Mouse (Mus musculus) limb, embryonic 12.5 days (tissue): ENCODE results near the gene F830045P16Rik. TPM values are rescaled to one million over a fixed set of nuclear protein-coding genes. Genes with fewer than 3 reads are reported as not detected.
A peak's percentile ranks its signal among the peaks of the same experiment; 100 is the strongest.

ENCODE experiments used
- ATAC-seq: fragments of 200-750 bp; cut with Nextera tagmentation; 2 replicates; pipeline ENCODE4 v1.8.0; 2017; ENCODE audit warnings: low read depth, moderate TSS enrichment; ENCODE audit not compliant: insufficient number of reproducible peaks, insufficient read depth, low FRiP score, low TSS enrichment
- H3K27ac ChIP-seq: fragments of 300-500 bp; sonication (generic); 2 replicates; pipeline ENCODE4 v1.5.1; 2016; ENCODE audit warnings: mild to moderate bottlenecking, moderate library complexity
- H3K27me3 ChIP-seq: fragments of 300-500 bp; sonication (generic); 2 replicates; pipeline ENCODE4 v1.6.1; 2016; ENCODE audit warnings: mild to moderate bottlenecking, moderate library complexity
- H3K36me3 ChIP-seq: fragments of 300-500 bp; sonication (generic); 2 replicates; pipeline ENCODE4 v1.6.1; 2016; ENCODE audit warnings: mild to moderate bottlenecking, moderate library complexity
- H3K4me1 ChIP-seq: fragments of 300-500 bp; sonication (generic); replicated peaks from 2 replicates; pipeline ENCODE4 v1.6.1; 2016
- H3K4me2 ChIP-seq: fragments of 300-500 bp; sonication (generic); 2 replicates; pipeline ENCODE4 v1.6.1; 2016; ENCODE audit warnings: mild to moderate bottlenecking, moderate library complexity
- H3K4me3 ChIP-seq: fragments of 300-500 bp; sonication (generic); replicated peaks from 2 replicates; pipeline ENCODE4 v1.5.1; 2016; ENCODE audit warnings: mild to moderate bottlenecking
- H3K9ac ChIP-seq: fragments of 300-500 bp; sonication (generic); replicated peaks from 2 replicates; pipeline ENCODE4 v1.6.1; 2016; ENCODE audit warnings: mild to moderate bottlenecking, moderate library complexity
- H3K9me3 ChIP-seq: fragments of 300-500 bp; sonication (generic); 2 replicates; pipeline ENCODE4 v1.6.1; 2016; ENCODE audit warnings: mild to moderate bottlenecking, moderate library complexity
- WGBS: fragments of 180-500 bp; shearing (Covaris S2); methylation state at CpG from one replicate; pipeline ENCODE4 v1.1.7; 2016; 5-methylcytosine and 5-hydroxymethylcytosine counted together
- polyA plus RNA-seq: library from polyadenylated mRNA; unstranded; fragments of >200 nt; fragmentation: Nextera tagmentation; extraction: Ambion mirVana; gene quantifications from 2 replicates; pipeline ENCODE4 v1.2.1, GENCODE M21; 2016

The F830045P16Rik gene
- polyA plus RNA-seq, 1 experiment from 2014 or later, result not detected

GRCm38 (mm10) chr2:129544448-129544847 lies 8.0 kb upstream of the F830045P16Rik start:
- Histone ChIP-seq H3K4me2 (no peak overlapping the region), H3K27me3 (peaks cover 62% of the 10 kb centered on the region), H3K9ac (no peak overlapping the region), H3K4me3 (no peak overlapping the region), H3K9me3 (no peaks in the 10 kb centered on the region), H3K27ac (no peak overlapping the region), H3K36me3 (no peaks in the 10 kb centered on the region), H3K4me1 (peaks cover 21% of the 10 kb centered on the region)
- WGBS, result 51% methylated on average over 4 of the region's 4 CpGs
- ATAC-seq, result no peak

GRCm38 (mm10) chr2:129540036-129540435 lies 3.6 kb upstream of the F830045P16Rik start:
- H3K9ac ChIP-seq, result no peak overlapping the region
- H3K9me3 ChIP-seq, result no peaks in the 10 kb centered on the region
- peak overlapping the region; percentile 19; the same call in 1 of the 2 replicates for H3K4me2 ChIP-seq
- H3K27ac ChIP-seq, result peak overlapping the region; percentile 41; the same call in 1 of the 2 replicates
- peaks cover 51% of the 10 kb centered on the region for H3K4me1 ChIP-seq
- no peak overlapping the region for H3K4me3 ChIP-seq
- H3K36me3 ChIP-seq, result no peaks in the 10 kb centered on the region
- peaks cover 69% of the 10 kb centered on the region for H3K27me3 ChIP-seq
- 40% methylated on average over 3 of the region's 3 CpGs for WGBS
- ATAC-seq, result peak; percentile 68; the same call in 1 of the 2 replicates

GRCm38 (mm10) chr2:129539175-129539574 lies 2.8 kb upstream of the F830045P16Rik start:
- Histone ChIP-seq H3K27me3 (peaks cover 63% of the 10 kb centered on the region), H3K4me1 (peaks cover 53% of the 10 kb centered on the region), H3K9ac (no peak overlapping the region), H3K4me2 (no peak overlapping the region), H3K36me3 (no peaks in the 10 kb centered on the region), H3K9me3 (no peaks in the 10 kb centered on the region), H3K27ac (no peak overlapping the region), H3K4me3 (no peak overlapping the region)
- ATAC-seq, result no peak
- 43% methylated on average over 4 of the region's 4 CpGs for WGBS

DNA sequence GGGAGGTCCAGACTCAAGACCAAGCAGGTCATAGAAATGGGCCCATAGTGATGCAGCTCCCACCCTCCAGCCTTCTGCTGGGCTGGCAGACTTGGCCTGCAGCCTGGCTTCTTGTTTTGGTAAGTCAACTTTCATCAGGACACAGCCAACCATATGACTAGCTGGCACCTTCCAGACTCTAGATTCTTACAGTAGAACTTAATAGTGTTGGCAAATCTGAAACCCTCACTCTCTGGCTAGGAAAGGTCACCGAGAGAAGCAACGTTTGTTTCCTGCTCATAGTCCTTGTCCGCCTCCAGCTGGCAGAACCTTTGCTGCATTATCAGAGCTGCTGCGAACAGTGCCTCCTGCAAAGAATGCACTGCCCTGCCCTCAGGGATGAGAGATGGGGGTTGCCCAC lies 1.5 kb upstream of the F830045P16Rik start:
- Histone ChIP-seq H3K27ac (no peak overlapping the region), H3K4me1 (peaks cover 53% of the 10 kb centered on the region), H3K9me3 (no peaks in the 10 kb centered on the region), H3K4me2 (no peak overlapping the region), H3K36me3 (no peaks in the 10 kb centered on the region), H3K27me3 (peaks cover 52% of the 10 kb centered on the region), H3K4me3 (no peak overlapping the region), H3K9ac (no peak overlapping the region)
- 85% methylated on average over 4 of the region's 4 CpGs for WGBS
- ATAC-seq, result no peak

DNA sequence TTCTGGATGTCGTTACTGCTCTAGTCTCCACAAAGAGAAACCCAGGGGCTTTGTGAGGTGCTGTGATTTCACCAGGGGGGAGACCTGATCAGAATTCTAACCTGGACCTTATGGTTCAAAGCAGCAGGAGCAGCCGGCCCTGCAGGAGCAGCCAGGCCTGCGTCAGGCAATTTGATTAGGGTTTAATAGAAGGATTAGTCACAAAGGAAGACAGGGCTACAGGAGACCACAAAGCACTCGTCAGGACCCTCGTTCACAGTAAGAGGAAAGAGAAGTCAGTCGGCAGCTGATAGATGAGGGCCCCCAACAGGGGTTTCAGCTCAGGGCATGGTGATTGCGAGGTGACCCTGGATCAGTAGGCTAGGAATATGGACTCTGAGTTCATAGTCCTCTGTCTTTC lies 958 bp upstream of the F830045P16Rik start:
- 18% methylated on average over 7 of the region's 7 CpGs for WGBS
- no peaks in the 10 kb centered on the region for H3K9me3 ChIP-seq
- no peak overlapping the region for H3K4me2 ChIP-seq
- peak overlapping the region; percentile 35; the same call in 1 of the 2 replicates for H3K27ac ChIP-seq
- ATAC-seq, result no peak
- no peaks in the 10 kb centered on the region for H3K36me3 ChIP-seq
- peaks cover 53% of the 10 kb centered on the region for H3K4me1 ChIP-seq
- H3K9ac ChIP-seq, result no peak overlapping the region
- no peak overlapping the region for H3K4me3 ChIP-seq
- H3K27me3 ChIP-seq, result peaks cover 47% of the 10 kb centered on the region

DNA sequence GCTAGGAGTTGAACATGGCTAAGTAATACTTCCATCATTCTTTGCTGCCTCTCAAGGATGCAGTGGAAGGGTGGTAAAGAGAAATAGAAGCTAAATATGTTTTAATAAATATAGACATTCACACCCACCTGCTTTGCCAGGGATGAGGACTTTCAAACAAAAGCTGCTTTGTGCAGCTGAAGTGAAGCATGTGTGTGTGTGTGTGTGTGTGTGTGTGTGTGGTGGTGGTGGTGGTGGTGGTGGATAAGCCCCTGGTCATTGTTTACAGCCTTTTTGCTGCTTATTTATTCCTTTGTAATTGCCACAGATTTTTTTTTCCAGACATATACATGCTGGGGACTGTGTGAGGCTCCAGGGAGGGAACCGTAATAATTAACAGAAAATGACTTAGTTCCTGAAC lies 524 bp upstream of the F830045P16Rik start:
- WGBS, result 36% methylated on average over 1 of the region's 1 CpGs
- Histone ChIP-seq H3K27me3 (peaks cover 42% of the 10 kb centered on the region), H3K9ac (no peak overlapping the region), H3K4me2 (no peak overlapping the region), H3K9me3 (no peaks in the 10 kb centered on the region), H3K36me3 (no peaks in the 10 kb centered on the region), H3K27ac (peak overlapping the region; percentile 35; the same call in 1 of the 2 replicates), H3K4me1 (peaks cover 53% of the 10 kb centered on the region), H3K4me3 (no peak overlapping the region)
- no peak for ATAC-seq

DNA sequence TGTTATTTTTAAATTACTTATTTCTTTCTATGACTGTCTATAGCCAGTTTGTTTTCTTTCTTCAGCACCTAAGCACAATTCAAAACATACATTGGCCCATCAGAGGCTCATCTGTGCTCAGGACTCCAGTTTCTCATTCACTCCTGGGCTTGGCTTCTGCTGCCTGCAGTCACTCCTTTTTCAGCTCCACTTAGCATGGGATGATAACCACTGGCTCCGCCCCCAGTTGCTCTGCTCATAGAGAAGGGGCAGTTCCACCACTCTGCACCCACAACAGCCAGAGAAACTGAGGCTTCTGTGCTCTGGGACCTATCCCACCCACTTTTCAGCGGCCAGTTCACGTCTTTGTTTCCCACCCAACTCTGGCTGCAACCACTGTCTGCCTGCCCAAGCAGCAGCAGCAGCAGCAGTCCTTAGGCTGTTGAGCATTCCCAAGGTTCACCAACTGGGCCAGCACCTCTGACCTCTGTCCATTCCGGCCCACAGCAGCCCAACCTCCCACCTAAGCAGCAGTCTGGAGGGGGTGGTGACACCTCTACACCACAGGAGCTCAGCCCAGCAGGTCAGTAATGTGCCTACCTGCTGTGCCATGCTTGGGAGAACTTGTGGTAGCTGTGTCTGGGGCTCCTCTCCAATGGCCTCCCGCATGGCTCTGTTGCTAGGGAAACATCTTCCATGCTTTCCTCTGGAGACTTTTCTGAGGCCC lies 1.4 kb downstream of the F830045P16Rik start:
- no peak overlapping the region for H3K4me3 ChIP-seq
- H3K9ac ChIP-seq, result no peak overlapping the region
- H3K27me3 ChIP-seq, result peaks cover 35% of the 10 kb centered on the region
- WGBS, result 51% methylated on average over 5 of the region's 5 CpGs
- no peak for ATAC-seq
- peaks cover 41% of the 10 kb centered on the region for H3K4me1 ChIP-seq
- H3K27ac ChIP-seq, result no peak overlapping the region
- no peak overlapping the region for H3K4me2 ChIP-seq
- no peaks in the 10 kb centered on the region for H3K9me3 ChIP-seq
- H3K36me3 ChIP-seq, result no peaks in the 10 kb centered on the region

- 79% methylated on average over 2 of the region's 2 CpGs for WGBS
- Histone ChIP-seq H3K4me2 (no peak overlapping the region), H3K4me3 (no peak overlapping the region), H3K9ac (no peak overlapping the region), H3K9me3 (no peaks in the 10 kb centered on the region), H3K36me3 (no peaks in the 10 kb centered on the region), H3K27me3 (peaks cover 28% of the 10 kb centered on the region), H3K4me1 (peaks cover 23% of the 10 kb centered on the region), H3K27ac (no peak overlapping the region)
- ATAC-seq, result no peak
These were observed 4.5 kb downstream of the F830045P16Rik start for GRCm38 (mm10) chr2:129531890-129532289.

- peaks cover 23% of the 10 kb centered on the region for H3K27me3 ChIP-seq
- no peak overlapping the region for H3K4me2 ChIP-seq
- no peak overlapping the region for H3K4me3 ChIP-seq
- H3K4me1 ChIP-seq, result peaks cover 17% of the 10 kb centered on the region
- H3K9me3 ChIP-seq, result no peaks in the 10 kb centered on the region
- no peaks in the 10 kb centered on the region for H3K36me3 ChIP-seq
- no peak for ATAC-seq
- H3K9ac ChIP-seq, result no peak overlapping the region
- no peak overlapping the region for H3K27ac ChIP-seq
These were observed 5.3 kb downstream of the F830045P16Rik start for GRCm38 (mm10) chr2:129531102-129531501.

- peaks cover 11% of the 10 kb centered on the region for H3K27me3 ChIP-seq
- H3K9me3 ChIP-seq, result no peaks in the 10 kb centered on the region
- ATAC-seq, result no peak
- H3K36me3 ChIP-seq, result no peaks in the 10 kb centered on the region
- WGBS, result 34% methylated on average over 14 of the region's 14 CpGs
- peaks cover 11% of the 10 kb centered on the region for H3K4me1 ChIP-seq
- no peak overlapping the region; the same call in 1 of the 2 replicates for H3K9ac ChIP-seq
- H3K27ac ChIP-seq, result no peak overlapping the region
- no peak overlapping the region for H3K4me2 ChIP-seq
- no peak overlapping the region for H3K4me3 ChIP-seq
These were observed 6.8 kb downstream of the F830045P16Rik start for GRCm38 (mm10) chr2:129529297-129530209.

DNA sequence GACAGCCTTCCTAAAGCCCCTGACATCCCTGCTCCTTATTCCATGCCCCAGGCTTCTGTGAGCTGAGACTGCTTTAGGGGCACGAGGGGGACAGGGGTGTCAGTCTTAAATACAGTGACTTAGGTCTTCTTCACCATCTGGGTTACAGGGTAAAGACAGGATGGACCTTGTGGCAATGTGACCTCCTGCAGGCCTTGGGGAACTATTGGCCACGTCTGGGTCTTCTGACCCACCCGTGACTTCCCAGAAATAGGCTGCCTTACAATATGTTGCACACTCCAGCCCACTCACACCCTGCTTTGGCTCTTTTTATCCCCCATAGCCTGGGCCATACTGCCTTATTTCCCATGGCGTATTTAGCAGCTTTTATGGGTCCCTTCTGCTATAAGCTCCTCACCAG lies 8.5 kb downstream of the F830045P16Rik start:
- WGBS, result 74% methylated on average over 4 of the region's 4 CpGs
- H3K27ac ChIP-seq, result no peak overlapping the region
- no peak for ATAC-seq
- H3K27me3 ChIP-seq, result peaks cover 11% of the 10 kb centered on the region
- H3K4me2 ChIP-seq, result no peak overlapping the region
- H3K36me3 ChIP-seq, result no peaks in the 10 kb centered on the region
- no peak overlapping the region for H3K9ac ChIP-seq
- H3K9me3 ChIP-seq, result no peaks in the 10 kb centered on the region
- no peak overlapping the region for H3K4me3 ChIP-seq
- H3K4me1 ChIP-seq, result peaks cover 11% of the 10 kb centered on the region
